Mouse (Mus musculus): ENCODE measurements around the gene Zbtb6. TPM values are rescaled to one million over a fixed set of nuclear protein-coding genes. Genes with fewer than 3 reads are reported as not detected.
A peak's percentile ranks its signal among the peaks of the same experiment; 100 is the strongest.

Gene Zbtb6
- 10 to 100 TPM; 14.9 to 15.1 TPM for total RNA-seq (2021)

- peak; percentile 86 to 90 for DNase-seq (ENCODE audit: extremely low spot score in 1 of 2, low spot score in 1 of 2)
Observed at GRCm38 (mm10) chr2:37442611-37443591, at the start of gene Zbtb6, which contains the start of the genes Zbtb26 and Rabgap1. Gene Zbtb6, minus strand, starts transcription at chr2:37443171. Gene Zbtb26, minus strand, starts transcription at chr2:37443135. Gene Rabgap1, plus strand, starts transcription at chr2:37443279.

GRCm38 (mm10) chr2:37488956-37489355 lies 46.0 kb upstream of the Zbtb6 start:
- no peak for DNase-seq (ENCODE audit: extremely low spot score in 1 of 2, low spot score in 1 of 2)

GRCm38 (mm10) chr2:37486408-37486807 lies 43.4 kb upstream of the Zbtb6 start:
- no peak for DNase-seq (ENCODE audit: extremely low spot score in 1 of 2, low spot score in 1 of 2)

- DNase-seq (ENCODE audit: extremely low spot score in 1 of 2, low spot score in 1 of 2) = peak in 1 of 2 experiments; percentile 38
Observed at GRCm38 (mm10) chr2:37485370-37485769, 42.4 kb upstream of the Zbtb6 start.

- no peak for DNase-seq (ENCODE audit: extremely low spot score in 1 of 2, low spot score in 1 of 2)
Observed at GRCm38 (mm10) chr2:37484165-37484564, 41.2 kb upstream of the Zbtb6 start.

GRCm38 (mm10) chr2:37480039-37480438 lies 37.1 kb upstream of the Zbtb6 start:
- no peak for DNase-seq (ENCODE audit: extremely low spot score in 1 of 2, low spot score in 1 of 2)

- DNase-seq (ENCODE audit: extremely low spot score in 1 of 2, low spot score in 1 of 2) = no peak
Observed at GRCm38 (mm10) chr2:37479559-37479958, 36.6 kb upstream of the Zbtb6 start.

- DNase-seq (ENCODE audit: extremely low spot score in 1 of 2, low spot score in 1 of 2) = no peak
Observed at GRCm38 (mm10) chr2:37466266-37466665, 23.3 kb upstream of the Zbtb6 start.

- DNase-seq (ENCODE audit: extremely low spot score in 1 of 2, low spot score in 1 of 2) = no peak
Observed at GRCm38 (mm10) chr2:37460707-37461106, 17.7 kb upstream of the Zbtb6 start.

- DNase-seq (ENCODE audit: extremely low spot score in 1 of 2, low spot score in 1 of 2) = no peak
Observed at GRCm38 (mm10) chr2:37452376-37452760, 9.4 kb upstream of the Zbtb6 start.

- peak; percentile 85 to 86 for DNase-seq (ENCODE audit: extremely low spot score in 1 of 2, low spot score in 1 of 2)
Observed at GRCm38 (mm10) chr2:37451667-37452375, 8.8 kb upstream of the Zbtb6 start.

- no peak for DNase-seq (ENCODE audit: extremely low spot score in 1 of 2, low spot score in 1 of 2)
Observed at GRCm38 (mm10) chr2:37431609-37432008, 11.4 kb downstream of the Zbtb6 start.

GRCm38 (mm10) chr2:37430593-37431464 lies 12.1 kb downstream of the Zbtb6 start:
- DNase-seq (ENCODE audit: extremely low spot score in 1 of 2, low spot score in 1 of 2) = peak; percentile 55 to 63

- no peak for DNase-seq (ENCODE audit: extremely low spot score in 1 of 2, low spot score in 1 of 2)
Observed at GRCm38 (mm10) chr2:37423671-37424070, 19.3 kb downstream of the Zbtb6 start.

GRCm38 (mm10) chr2:37422306-37423304 lies 20.4 kb downstream of the Zbtb6 start, which contains the start of gene Rc3h2:
Gene Rc3h2, minus strand, starts transcription at chr2:37422903.
- peak; percentile 82 to 85 for DNase-seq (ENCODE audit: extremely low spot score in 1 of 2, low spot score in 1 of 2)

- no peak for DNase-seq (ENCODE audit: extremely low spot score in 1 of 2, low spot score in 1 of 2)
Observed at GRCm38 (mm10) chr2:37421903-37422302, 21.1 kb downstream of the Zbtb6 start.

GRCm38 (mm10) chr2:37395539-37395938 lies 47.4 kb downstream of the Zbtb6 start:
- no peak for DNase-seq (ENCODE audit: extremely low spot score in 1 of 2, low spot score in 1 of 2)

- DNase-seq (ENCODE audit: extremely low spot score in 1 of 2, low spot score in 1 of 2) = no peak
Observed at GRCm38 (mm10) chr2:37382921-37383320, 60.0 kb downstream of the Zbtb6 start.

GRCm38 (mm10) chr2:37380189-37380588 lies 62.8 kb downstream of the Zbtb6 start:
- peak in 1 of 2 experiments; percentile 55 for DNase-seq (ENCODE audit: extremely low spot score in 1 of 2, low spot score in 1 of 2)

All from layer of hippocampus, postnatal 25 days (tissue).